Mouse (Mus musculus): Measurements from ENCODE around the gene Slc7a10. TPM values are rescaled to one million over a fixed set of nuclear protein-coding genes. Genes with fewer than 3 reads are reported as not detected.

Gene Slc7a10
- total and polyA plus RNA-seq, 3 experiments: not detected

DNA sequence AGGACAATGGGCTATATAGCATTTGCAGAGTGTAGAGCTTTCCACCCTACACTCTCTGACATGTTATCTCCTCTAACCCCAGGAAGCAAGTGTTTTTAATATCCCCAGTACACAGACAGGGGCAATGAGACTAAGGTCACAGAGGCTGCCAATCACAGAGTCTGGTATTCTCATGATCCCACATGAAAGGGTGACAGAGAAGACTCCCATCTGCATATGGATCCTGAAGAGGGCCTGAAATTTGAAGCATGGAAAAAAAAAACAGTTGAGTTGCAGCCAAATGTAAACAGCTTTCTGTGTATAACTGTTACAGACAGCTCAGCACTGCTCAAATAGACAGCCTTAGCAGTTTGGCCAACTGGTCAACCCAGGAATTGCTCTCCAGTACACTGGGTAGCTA, 13.6 kb downstream of the Slc7a10 start:
- H3K9me3 ChIP-seq (replicated peaks; ENCODE audit: insufficient read depth, low read length): no peaks in the 10 kb centered on the region
- no peak overlapping the region for H3K27ac ChIP-seq (ENCODE audit: control insufficient read depth, low read depth, low read length)
- no peaks in the 10 kb centered on the region for H3K36me3 ChIP-seq (ENCODE audit: control insufficient read depth in 1 of 2, insufficient read depth in 2 of 2, low read length in 2 of 2)
- no peaks in the 10 kb centered on the region for H3K79me2 ChIP-seq (ENCODE audit: control insufficient read depth, insufficient read depth, low read length, poor library complexity)
- no peaks in the 10 kb centered on the region for H3K4me1 ChIP-seq (ENCODE audit: control insufficient read depth in 1 of 2, insufficient read depth in 2 of 2, low read length in 2 of 2)
- H3K9ac ChIP-seq (ENCODE audit: control insufficient read depth, low read depth, low read length, poor library complexity, severe bottlenecking): no peak overlapping the region
- H3K27me3 ChIP-seq (ENCODE audit: control insufficient read depth in 1 of 2, insufficient read depth in 2 of 2, low read length in 2 of 2): no peaks in the 10 kb centered on the region
- DNase-seq (ENCODE audit: low read depth, low spot score): no peak
- TF ChIP-seq ZC3H11A (IDR thresholded peaks at IDR 0.05; ENCODE audit: low read depth, low read length): no peak
- no peak for TF ChIP-seq ELF1 (IDR thresholded peaks at IDR 0.05; ENCODE audit: low read depth, low read length)
- no peak for TF ChIP-seq MAZ (IDR thresholded peaks at IDR 0.05; ENCODE audit: low read depth, low read length)
- TF ChIP-seq MAFK (IDR thresholded peaks at IDR 0.05; ENCODE audit: borderline replicate concordance, low read depth, low read length): no peak
- TF ChIP-seq NELFE (IDR thresholded peaks at IDR 0.05; ENCODE audit: low read depth, low read length): no peak
- no peak overlapping the region for H3K4me3 ChIP-seq (ENCODE audit: control insufficient read depth in 1 of 2, insufficient read depth in 1 of 2, low read depth in 2 of 2, low read length in 2 of 2)

DNA sequence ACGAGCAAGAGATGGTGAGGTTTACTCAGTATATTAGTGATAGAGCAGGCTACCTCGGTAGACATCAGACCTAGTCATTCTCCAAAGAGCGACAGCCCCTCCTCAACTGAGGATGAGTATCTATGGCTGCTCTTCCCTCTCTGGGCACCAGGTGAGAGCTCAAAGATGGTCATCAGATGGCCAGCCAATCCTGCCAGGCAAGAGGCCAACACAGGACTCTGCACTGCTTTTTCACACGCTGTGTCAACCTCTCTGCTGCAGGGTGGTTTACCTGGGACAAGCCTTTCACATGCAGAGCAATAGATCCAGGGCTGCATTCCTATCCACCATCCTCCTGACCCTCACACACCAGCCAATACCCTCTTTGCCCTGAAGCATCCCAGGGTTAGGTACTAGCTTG, 25.6 kb downstream of the Slc7a10 start:
- Histone ChIP-seq H3K79me2 (ENCODE audit: control insufficient read depth, insufficient read depth, low read length, poor library complexity) (no peaks in the 10 kb centered on the region), H3K4me3 (ENCODE audit: control insufficient read depth in 1 of 2, insufficient read depth in 1 of 2, low read depth in 2 of 2, low read length in 2 of 2) (no peak overlapping the region), H3K9ac (ENCODE audit: control insufficient read depth, low read depth, low read length, poor library complexity, severe bottlenecking) (no peak overlapping the region), H3K27ac (ENCODE audit: control insufficient read depth, low read depth, low read length) (no peak overlapping the region), H3K36me3 (ENCODE audit: control insufficient read depth in 1 of 2, insufficient read depth in 2 of 2, low read length in 2 of 2) (no peaks in the 10 kb centered on the region), H3K9me3 (replicated peaks; ENCODE audit: insufficient read depth, low read length) (no peaks in the 10 kb centered on the region), H3K27me3 (ENCODE audit: control insufficient read depth in 1 of 2, insufficient read depth in 2 of 2, low read length in 2 of 2) (no peaks in the 10 kb centered on the region; a peak in 1 of 4 replicates), H3K4me1 (ENCODE audit: control insufficient read depth in 1 of 2, insufficient read depth in 2 of 2, low read length in 2 of 2) (no peaks in the 10 kb centered on the region)
- TF ChIP-seq ZKSCAN1 (IDR thresholded peaks at IDR 0.05; ENCODE audit: low read depth, low read length): no peak
- no peak for TF ChIP-seq POLR2A (IDR thresholded peaks at IDR 0.05; ENCODE audit: control insufficient read depth in 1 of 2, insufficient read depth in 1 of 2, low read depth in 1 of 2, low read length in 2 of 2, poor library complexity in 1 of 2)
- no peak for TF ChIP-seq MYB (IDR thresholded peaks at IDR 0.05; ENCODE audit: low read depth, low read length)
- TF ChIP-seq NRF1 (IDR thresholded peaks at IDR 0.05; ENCODE audit: insufficient read depth, low read depth, low read length, poor library complexity, severe bottlenecking): no peak
- no peak for TF ChIP-seq MYC (IDR thresholded peaks at IDR 0.05; ENCODE audit: low read depth, low read length)
- TF ChIP-seq MAZ (IDR thresholded peaks at IDR 0.05; ENCODE audit: low read depth, low read length): no peak
- no peak for TF ChIP-seq USF2 (IDR thresholded peaks at IDR 0.05; ENCODE audit: borderline replicate concordance in 1 of 2, insufficient read depth in 1 of 2, low read depth in 1 of 2, low read length in 2 of 2)
- no peak for TF ChIP-seq MEF2A (IDR thresholded peaks at IDR 0.05; ENCODE audit: extremely low read depth, insufficient replicate concordance, low read depth, low read length, poor library complexity, severe bottlenecking)
- TF ChIP-seq ZMIZ1 (IDR thresholded peaks at IDR 0.05; ENCODE audit: low read depth, low read length): no peak
- TF ChIP-seq ZC3H11A (IDR thresholded peaks at IDR 0.05; ENCODE audit: low read depth, low read length): no peak
- no peak for TF ChIP-seq MXI1 (IDR thresholded peaks at IDR 0.05; ENCODE audit: low read depth, low read length)
- no peak for TF ChIP-seq ELF1 (IDR thresholded peaks at IDR 0.05; ENCODE audit: low read depth, low read length)
- TF ChIP-seq EP300 (IDR thresholded peaks at IDR 0.05; ENCODE audit: low read depth in 1 of 2, low read length in 2 of 2): no peak
- no peak for TF ChIP-seq SIN3A (IDR thresholded peaks at IDR 0.05; ENCODE audit: low read length)
- TF ChIP-seq MAFK (IDR thresholded peaks at IDR 0.05; ENCODE audit: borderline replicate concordance, low read depth, low read length): no peak
- TF ChIP-seq USF1 (IDR thresholded peaks at IDR 0.05; ENCODE audit: low read depth, low read length): no peak
- TF ChIP-seq SMC3 (IDR thresholded peaks at IDR 0.05; ENCODE audit: low read depth, low read length): no peak
- TF ChIP-seq TBP (IDR thresholded peaks at IDR 0.05; ENCODE audit: low read depth, low read length): no peak
- TF ChIP-seq JUND (IDR thresholded peaks at IDR 0.05; ENCODE audit: low read depth, low read length): no peak
- DNase-seq (ENCODE audit: low read depth, low spot score): no peak

Data from MEL (cell line).